Mouse (Mus musculus) embryonic stem cell, embryonic (primary cell): ENCODE data around the gene Zfp605.
"Not testable (repeated sequence)": the region's sequence is repeated elsewhere in the genome, so short reads cannot be mapped to it uniquely, and the experiment has no call there.

ENCODE experiments used
- CTCF ChIA-PET, 4 experiments: fragments of 300-600 bp in 2 of 4; fragments of 350-600 bp in 2 of 4; sonication (Branson Sonifier 250); formaldehyde crosslinking; loops; one replicate each; lab custom pipeline; 2022; ENCODE audit warnings: inconsistent platforms in 2 of 4; lab: Charles Lee
- POLR2A ChIA-PET, 4 experiments: fragments of 300-600 bp in 2 of 4; fragments of 350-600 bp in 2 of 4; sonication (Branson Sonifier 250); formaldehyde crosslinking; loops; one replicate each; lab custom pipeline; 2022; ENCODE audit warnings: antibody characterized with exemption in 4 of 4, inconsistent platforms in 1 of 4; lab: Charles Lee

Gene Zfp605

GRCm38 (mm10) chr5:110109991-110110441 lies at the start of gene Zfp605:
Gene Zfp605, plus strand, starts transcription at chr5:110110092.
- CTCF ChIA-PET = no interaction called here
- POLR2A ChIA-PET = interaction anchor here in 2 of 4 experiments (0.6 to 3.2 kb wide), 11 partner anchors 10 to 213 kb away, joined by 3 to 11 read pairs (median 3); partner anchors contain the start of gene Gm35315 (in 1 of the 2)

GRCm38 (mm10) chr5:110072413-110072812 lies 37.5 kb upstream of the Zfp605 start, which contains the start of gene Gm17655:
Gene Gm17655, minus strand, starts transcription at chr5:110072513.
- CTCF ChIA-PET = not testable (repeated sequence)
- POLR2A ChIA-PET = interaction anchor here in 1 of 4 experiments (1.4 kb wide), 1 partner anchor 11 kb away, joined by 6 read pairs; no protein-coding TSS in a partner anchor

- ChIA-PET POLR2A (interaction anchor here in 3 of 4 experiments (0.5 to 3.0 kb wide), 28 partner anchors 9 to 203 kb away, joined by 3 to 52 read pairs (median 6); partner anchors contain the start of genes Gm35315 (in 3 of the 3), Plcxd1 (in 2 of the 3), Zfp605 (in 2 of the 3) and Chfr (in 1 of the 3)), CTCF (interaction anchor here in 1 of 4 experiments (0.7 kb wide), 2 partner anchors 10 to 203 kb away, joined by 4 to 5 read pairs; partner anchors contain the start of genes Pole and Pxmp2)
Observed at GRCm38 (mm10) chr5:110082961-110083360, 26.9 kb upstream of the Zfp605 start.

GRCm38 (mm10) chr5:110086161-110086866 lies 23.6 kb upstream of the Zfp605 start:
- ChIA-PET CTCF (interaction anchor here in 3 of 4 experiments (0.6 to 1.5 kb wide), 4 partner anchors 8 to 198 kb away, joined by 3 to 8 read pairs (median 3); partner anchors contain the start of genes Gm35315 (in 1 of the 3) and Plcxd1 (in 1 of the 3)), POLR2A (interaction anchor here in 3 of 4 experiments (0.6 to 5.7 kb wide), 30 partner anchors 8 to 530 kb away, joined by 3 to 54 read pairs (median 6); partner anchors contain the start of genes Gm35315 (in 3 of the 3), Plcxd1 (in 3 of the 3), Crlf2 (in 2 of the 3) and Zfp932 (in 2 of the 3))

GRCm38 (mm10) chr5:110091546-110091945 lies 18.3 kb upstream of the Zfp605 start:
- CTCF ChIA-PET = no interaction called here
- POLR2A ChIA-PET = interaction anchor here in 3 of 4 experiments (0.7 to 5.5 kb wide), 6 partner anchors 8 to 194 kb away, joined by 3 to 52 read pairs (median 4); partner anchors contain the start of genes Gtpbp6 (in 1 of the 3), Pole (in 1 of the 3) and Pxmp2 (in 1 of the 3)

- POLR2A ChIA-PET = interaction anchor here in 3 of 4 experiments (0.5 to 5.5 kb wide), 52 partner anchors 8 to 927 kb away, joined by 3 to 52 read pairs (median 4); partner anchors contain the start of genes Ankle2 (in 2 of the 3), Chfr (in 2 of the 3), Gtpbp6 (in 2 of the 3) and Crlf2 (in 1 of the 3)
- CTCF ChIA-PET = interaction anchor here in 2 of 4 experiments (0.7 kb wide), 2 partner anchors 8 to 122 kb away, joined by 3 to 5 read pairs; no protein-coding TSS in a partner anchor
Observed at GRCm38 (mm10) chr5:110094030-110094846, 15.7 kb upstream of the Zfp605 start, which contains the start of gene Gm35315. Gene Gm35315, minus strand, starts transcription at chr5:110094420.

- ChIA-PET CTCF (interaction anchor here in 1 of 4 experiments (0.7 kb wide), 1 partner anchor 8 kb away, joined by 3 read pairs; no protein-coding TSS in a partner anchor), POLR2A (interaction anchor here in 3 of 4 experiments (0.6 to 5.5 kb wide), 41 partner anchors 9 to 542 kb away, joined by 3 to 52 read pairs (median 5); partner anchors contain the start of genes Chfr (in 2 of the 3), Gtpbp6 (in 2 of the 3), Ankle2 (in 1 of the 3) and Crlf2 (in 1 of the 3))
Observed at GRCm38 (mm10) chr5:110094847-110095213, 15.1 kb upstream of the Zfp605 start.

- ChIA-PET POLR2A (interaction anchor here in 3 of 4 experiments (0.6 to 6.5 kb wide), 23 partner anchors 8 to 540 kb away, joined by 3 to 54 read pairs (median 5); partner anchors contain the start of genes Gtpbp6 (in 2 of the 3), Chfr (in 1 of the 3), Crlf2 (in 1 of the 3) and Pxmp2 (in 1 of the 3)), CTCF (interaction anchor here in 2 of 4 experiments (1.0 to 1.2 kb wide), 2 partner anchors 12 to 237 kb away, joined by 3 to 4 read pairs; no protein-coding TSS in a partner anchor)
Observed at GRCm38 (mm10) chr5:110098991-110099477, 10.9 kb upstream of the Zfp605 start.

- ChIA-PET CTCF (interaction anchor here in 2 of 4 experiments (0.6 to 1.2 kb wide), 3 partner anchors 8 to 236 kb away, joined by 3 to 4 read pairs (median 4); partner anchors contain the start of gene Gtpbp6 (in 1 of the 2)), POLR2A (interaction anchor here in 3 of 4 experiments (0.6 to 6.5 kb wide), 30 partner anchors 7 to 541 kb away, joined by 3 to 54 read pairs (median 4); partner anchors contain the start of genes Gtpbp6 (in 2 of the 3), Ankle2 (in 1 of the 3), Chfr (in 1 of the 3) and Crlf2 (in 1 of the 3))
Observed at GRCm38 (mm10) chr5:110099656-110100580, 10.0 kb upstream of the Zfp605 start, which contains the start of gene Plcxd1. Gene Plcxd1, plus strand, starts transcription at chr5:110099969.

- ChIA-PET CTCF (interaction anchor here in 1 of 4 experiments (0.6 kb wide), 1 partner anchor 19 kb away, joined by 3 read pairs; no protein-coding TSS in a partner anchor), POLR2A (interaction anchor here in 3 of 4 experiments (0.6 to 6.5 kb wide), 13 partner anchors 10 to 281 kb away, joined by 3 to 54 read pairs (median 3); partner anchors contain the start of genes Ankle2 (in 1 of the 3) and Chfr (in 1 of the 3))
Observed at GRCm38 (mm10) chr5:110100921-110101631, 8.8 kb upstream of the Zfp605 start.

GRCm38 (mm10) chr5:110101716-110102347 lies 8.1 kb upstream of the Zfp605 start:
- ChIA-PET CTCF (no interaction called here), POLR2A (interaction anchor here in 2 of 4 experiments (0.6 to 6.5 kb wide), 7 partner anchors 15 to 544 kb away, joined by 3 to 54 read pairs (median 4); partner anchors contain the start of gene Crlf2 (in 1 of the 2))

- ChIA-PET CTCF (no interaction called here), POLR2A (interaction anchor here in 2 of 4 experiments (0.8 to 6.5 kb wide), 3 partner anchors 15 to 544 kb away, joined by 3 to 54 read pairs (median 15); partner anchors contain the start of gene Crlf2 (in 1 of the 2))
Observed at GRCm38 (mm10) chr5:110102429-110102828, 7.5 kb upstream of the Zfp605 start.

GRCm38 (mm10) chr5:110102853-110103625 lies 6.9 kb upstream of the Zfp605 start:
- ChIA-PET CTCF (no interaction called here), POLR2A (interaction anchor here in 2 of 4 experiments (0.8 to 3.3 kb wide), 6 partner anchors 7 to 183 kb away, joined by 3 to 36 read pairs (median 12); partner anchors contain the start of genes Gm35315 (in 2 of the 2), Pole (in 1 of the 2) and Pxmp2 (in 1 of the 2))
